Mouse (Mus musculus) liver, embryonic 14.5 days (tissue): ENCODE data around the gene Mrpl20.

ENCODE experiments used
- CTCF ChIP-seq: IDR thresholded peaks from 2 replicates; pipeline ENCODE4 v1.5.1; 2016; ENCODE audit warnings: antibody characterized with exemption, low read depth, control low read depth
- EP300 ChIP-seq: IDR thresholded peaks from 2 replicates; pipeline ENCODE4 v1.6.1; 2016; ENCODE audit warnings: antibody characterized with exemption, low read depth

DNA sequence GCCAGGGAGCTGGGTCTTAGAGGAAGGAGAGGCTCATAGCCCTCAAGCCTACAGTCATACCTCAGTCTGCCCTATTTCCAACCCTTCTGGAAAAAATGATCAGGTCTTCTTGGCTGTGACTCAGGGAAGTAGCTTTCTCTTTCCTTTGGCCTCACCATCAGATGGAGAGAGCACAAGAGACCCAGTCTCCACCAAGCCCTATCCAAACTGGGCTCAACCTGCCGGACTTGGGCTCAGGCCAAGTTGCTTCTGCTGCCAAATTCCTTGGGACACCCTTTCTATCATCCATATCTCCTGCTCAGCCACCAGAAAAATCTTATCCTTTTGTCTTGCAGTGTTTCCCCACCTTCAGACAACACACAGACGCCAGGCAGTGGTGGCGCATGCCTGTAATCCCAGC is 26.8 kb upstream of the Mrpl20 start:
- TF ChIP-seq EP300 (no peak), CTCF (no peak)
